Mouse (Mus musculus): ENCODE measurements around the gene Srsf4. TPM values are rescaled to one million over a fixed set of nuclear protein-coding genes. Genes with fewer than 3 reads are reported as not detected.

Gene Srsf4
- total and polyA plus RNA-seq, 3 experiments = 53.7 to 163 TPM; not detected in 1

DNA sequence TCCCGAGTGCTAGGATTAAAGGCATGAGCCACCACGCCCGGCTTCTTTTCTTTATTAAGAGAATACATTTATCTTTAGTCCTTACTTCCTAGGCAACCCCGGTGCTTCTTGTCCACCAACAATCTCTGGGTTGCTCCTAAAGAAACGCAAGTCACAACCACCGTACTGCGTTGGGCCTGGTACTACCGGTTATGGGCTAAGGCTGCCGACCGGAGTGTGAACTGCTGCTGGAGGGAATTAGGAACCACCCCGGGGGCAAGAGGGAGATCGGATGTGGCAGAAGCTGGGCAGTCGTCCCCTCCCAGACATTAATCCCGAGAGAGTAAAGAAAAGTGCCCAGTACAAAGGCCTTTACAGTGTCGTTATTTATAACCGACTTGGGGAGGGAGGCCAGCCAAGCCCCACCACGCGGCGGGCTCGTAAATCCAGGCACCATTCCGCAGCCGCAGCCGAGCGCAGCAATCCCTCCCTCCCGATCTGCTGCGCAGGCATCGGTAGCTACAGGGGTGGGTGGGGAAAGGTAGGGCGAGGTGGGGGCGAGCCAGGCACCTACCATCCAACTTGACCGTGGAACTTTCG is 41.6 kb downstream of the Srsf4 start:
- Histone ChIP-seq H3K4me1 (ENCODE audit: control insufficient read depth in 1 of 2, insufficient read depth in 2 of 2, low read length in 2 of 2) (no peaks in the 10 kb centered on the region), H3K9me3 (replicated peaks; ENCODE audit: insufficient read depth, low read length) (no peaks in the 10 kb centered on the region), H3K9ac (ENCODE audit: control insufficient read depth, low read depth, low read length, poor library complexity, severe bottlenecking) (no peak overlapping the region), H3K36me3 (ENCODE audit: control insufficient read depth in 1 of 2, insufficient read depth in 2 of 2, low read length in 2 of 2) (no peaks in the 10 kb centered on the region), H3K27ac (ENCODE audit: control insufficient read depth, low read depth, low read length) (no peak overlapping the region), H3K27me3 (ENCODE audit: control insufficient read depth in 1 of 2, insufficient read depth in 2 of 2, low read length in 2 of 2) (no peaks in the 10 kb centered on the region), H3K4me3 (ENCODE audit: control insufficient read depth in 1 of 2, insufficient read depth in 1 of 2, low read depth in 2 of 2, low read length in 2 of 2) (no peak overlapping the region), H3K79me2 (ENCODE audit: control insufficient read depth, insufficient read depth, low read length, poor library complexity) (no peaks in the 10 kb centered on the region)
- TF ChIP-seq MYC (IDR thresholded peaks at IDR 0.05; ENCODE audit: low read depth, low read length) (no peak), ZC3H11A (IDR thresholded peaks at IDR 0.05; ENCODE audit: low read depth, low read length) (no peak), MAZ (IDR thresholded peaks at IDR 0.05; ENCODE audit: low read depth, low read length) (no peak), ZNF384 (IDR thresholded peaks at IDR 0.05; ENCODE audit: low read depth, low read length) (no peak), SMC3 (IDR thresholded peaks at IDR 0.05; ENCODE audit: low read depth, low read length) (no peak), POLR2AphosphoS5 (IDR thresholded peaks at IDR 0.05; ENCODE audit: borderline replicate concordance, low read depth, low read length) (no peak), EP300 (IDR thresholded peaks at IDR 0.05; ENCODE audit: low read depth in 1 of 2, low read length in 2 of 2) (no peak), NELFE (IDR thresholded peaks at IDR 0.05; ENCODE audit: low read depth, low read length) (no peak), MYB (IDR thresholded peaks at IDR 0.05; ENCODE audit: low read depth, low read length) (no peak), GABPA (IDR thresholded peaks at IDR 0.05; ENCODE audit: low read depth, low read length) (no peak), TBP (IDR thresholded peaks at IDR 0.05; ENCODE audit: low read depth, low read length) (no peak), HCFC1 (IDR thresholded peaks at IDR 0.05; ENCODE audit: low read depth, low read length) (no peak), USF2 (IDR thresholded peaks at IDR 0.05; ENCODE audit: borderline replicate concordance in 1 of 2, insufficient read depth in 1 of 2, low read depth in 1 of 2, low read length in 2 of 2) (no peak), MAFK (IDR thresholded peaks at IDR 0.05; ENCODE audit: borderline replicate concordance, low read depth, low read length) (no peak), MEF2A (IDR thresholded peaks at IDR 0.05; ENCODE audit: extremely low read depth, insufficient replicate concordance, low read depth, low read length, poor library complexity, severe bottlenecking) (no peak), UBTF (IDR thresholded peaks at IDR 0.05; ENCODE audit: borderline replicate concordance, insufficient read depth, low read depth, low read length) (no peak)
- no peak for DNase-seq (ENCODE audit: low read depth, low spot score)

DNA sequence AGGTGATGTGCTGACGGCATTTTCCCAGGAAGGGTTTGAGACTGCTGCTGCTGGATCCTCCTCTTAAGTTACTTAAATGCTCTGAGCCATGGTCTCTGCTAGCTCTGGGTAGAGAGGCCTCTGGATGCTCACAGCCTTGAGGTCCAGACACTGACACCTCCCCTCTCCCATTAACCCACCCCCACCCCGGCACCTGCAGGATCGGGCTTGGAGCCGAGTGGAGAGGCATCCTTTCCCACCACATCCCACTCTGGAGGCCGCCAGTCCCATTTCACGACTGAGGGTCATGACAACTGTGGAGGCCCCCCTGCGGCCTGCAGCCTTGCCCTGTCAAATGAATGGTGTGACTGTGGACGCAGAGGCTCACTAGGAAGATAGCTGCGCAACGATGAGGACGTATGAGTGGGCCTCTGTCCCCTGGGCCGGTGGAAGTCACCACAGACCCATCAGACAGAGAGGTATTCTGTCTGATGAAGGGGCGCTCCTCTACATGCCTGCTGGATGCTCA is 42.5 kb downstream of the Srsf4 start:
- no peaks in the 10 kb centered on the region for H3K9me3 ChIP-seq (replicated peaks; ENCODE audit: insufficient read depth, low read length)
- no peak overlapping the region for H3K27ac ChIP-seq (ENCODE audit: control insufficient read depth, low read depth, low read length)
- no peak overlapping the region for H3K4me3 ChIP-seq (ENCODE audit: control insufficient read depth in 1 of 2, insufficient read depth in 1 of 2, low read depth in 2 of 2, low read length in 2 of 2)
- H3K4me1 ChIP-seq (ENCODE audit: control insufficient read depth in 1 of 2, insufficient read depth in 2 of 2, low read length in 2 of 2) = no peaks in the 10 kb centered on the region
- H3K36me3 ChIP-seq (ENCODE audit: control insufficient read depth in 1 of 2, insufficient read depth in 2 of 2, low read length in 2 of 2) = no peaks in the 10 kb centered on the region
- no peak for DNase-seq (ENCODE audit: low read depth, low spot score)
- TF ChIP-seq MXI1 (IDR thresholded peaks at IDR 0.05; ENCODE audit: low read depth, low read length) (no peak), NRF1 (IDR thresholded peaks at IDR 0.05; ENCODE audit: insufficient read depth, low read depth, low read length, poor library complexity, severe bottlenecking) (no peak), SIN3A (IDR thresholded peaks at IDR 0.05; ENCODE audit: low read length) (no peak), USF1 (IDR thresholded peaks at IDR 0.05; ENCODE audit: low read depth, low read length) (no peak), MEF2A (IDR thresholded peaks at IDR 0.05; ENCODE audit: extremely low read depth, insufficient replicate concordance, low read depth, low read length, poor library complexity, severe bottlenecking) (no peak), MYC (IDR thresholded peaks at IDR 0.05; ENCODE audit: low read depth, low read length) (no peak)
- no peaks in the 10 kb centered on the region for H3K27me3 ChIP-seq (ENCODE audit: control insufficient read depth in 1 of 2, insufficient read depth in 2 of 2, low read length in 2 of 2)
- no peak overlapping the region for H3K9ac ChIP-seq (ENCODE audit: control insufficient read depth, low read depth, low read length, poor library complexity, severe bottlenecking)
- H3K79me2 ChIP-seq (ENCODE audit: control insufficient read depth, insufficient read depth, low read length, poor library complexity) = no peaks in the 10 kb centered on the region
